Mouse (Mus musculus): ENCODE results near the gene Exosc7.

DNA sequence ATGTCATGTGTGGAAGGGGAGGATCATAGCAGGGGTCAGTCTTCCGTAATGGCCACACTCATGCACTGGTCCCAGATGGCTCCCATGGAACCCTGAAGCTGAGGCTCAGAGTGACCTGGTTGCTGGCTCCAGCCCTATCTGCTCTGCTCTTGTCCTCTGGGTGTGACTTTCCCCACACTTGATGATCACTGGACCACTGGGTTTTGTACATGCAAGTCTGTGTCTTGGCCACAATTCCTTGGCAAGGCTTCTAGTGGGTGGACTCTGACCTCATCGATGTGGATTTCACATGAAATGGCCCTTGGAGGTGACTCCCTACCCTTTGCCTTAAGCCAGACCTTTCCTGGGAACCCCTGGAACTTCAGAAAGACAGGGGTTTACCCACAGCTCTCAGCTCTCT lies 40.1 kb downstream of the Exosc7 start:
- no peak for TF ChIP-seq CTCF (IDR thresholded peaks at IDR 0.05; ENCODE audit: low read depth)
- TF ChIP-seq EP300 (IDR thresholded peaks at IDR 0.05; ENCODE audit: low read depth), result no peak
